Comparison of ENCODE assay signal across 9 mouse cellular contexts in genomic region chr11:57434153-57434552, GRCm38 (mm10).
DNase-seq lines count a peak whose midpoint lies in the region; ATAC-seq and TF ChIP-seq lines count a peak whose summit lies in the region.
"Had no signal": no experiment of that assay in that cellular context is flagged by ENCODE, and none has a peak within 500 bp of the region (broad histone marks: within the 10 kb centered on the region; RNA-seq: fewer than 3 reads in every experiment).

No protein-coding gene starts in this region.

- no peaks in the 10 kb centered on the region for H3K4me1 ChIP-seq in hindbrain, embryonic 14.5 days (replicated peaks; ENCODE audit: control insufficient read depth, insufficient read depth, low read length)
- no peaks in the 10 kb centered on the region for H3K4me1 ChIP-seq in hindbrain, embryonic 12.5 days
- no peaks in the 10 kb centered on the region for H3K4me1 ChIP-seq in MEL (ENCODE audit: control insufficient read depth in 1 of 2, insufficient read depth in 2 of 2, low read length in 2 of 2)
- no peaks in the 10 kb centered on the region for H3K4me1 ChIP-seq in lung, postnatal 0 days (ENCODE audit: insufficient read depth, low read depth, low read length)

- H3K36me3 ChIP-seq in hindbrain, embryonic 14.5 days (replicated peaks; ENCODE audit: control insufficient read depth, insufficient read depth), result no peaks in the 10 kb centered on the region
- H3K36me3 ChIP-seq in hindbrain, embryonic 12.5 days, result no peaks in the 10 kb centered on the region
- H3K36me3 ChIP-seq in MEL (ENCODE audit: control insufficient read depth in 1 of 2, insufficient read depth in 2 of 2, low read length in 2 of 2), result no peaks in the 10 kb centered on the region
- H3K36me3 ChIP-seq in lung, postnatal 0 days (ENCODE audit: insufficient read depth, low read length), result no peaks in the 10 kb centered on the region

- TF ChIP-seq EP300 in MEL (IDR thresholded peaks at IDR 0.05; ENCODE audit: low read depth in 1 of 2, low read length in 2 of 2), result no peak
- no peak for TF ChIP-seq EP300 in lung, postnatal 0 days (IDR thresholded peaks at IDR 0.05)

- peak; percentile 62 for DNase-seq in hindbrain, embryonic 14.5 days (ENCODE audit: low spot score)
- peak; percentile 74 for DNase-seq in MEL (ENCODE audit: low read depth, low spot score)
- peak; percentile 38 for DNase-seq in lung, postnatal 0 days (ENCODE audit: low spot score)
- no peak for DNase-seq in thymus, postnatal 10 days (ENCODE audit: low spot score in 2 of 2)
- DNase-seq in left cerebral cortex, adult 8-10 months (ENCODE audit: low spot score in 2 of 2), result no peak
- no peak for DNase-seq in layer of hippocampus, adult 11-12 months (ENCODE audit: low spot score)

- H3K27ac ChIP-seq in hindbrain, embryonic 14.5 days, result no peak overlapping the region
- H3K27ac ChIP-seq in hindbrain, embryonic 12.5 days, result no peak overlapping the region
- H3K27ac ChIP-seq in MEL (ENCODE audit: control insufficient read depth, low read depth, low read length), result no peak overlapping the region
- H3K27ac ChIP-seq in lung, postnatal 0 days (ENCODE audit: low read length), result no peak overlapping the region

- no peaks in the 10 kb centered on the region for H3K27me3 ChIP-seq in hindbrain, embryonic 14.5 days (ENCODE audit: control insufficient read depth, insufficient read depth, low read length)
- H3K27me3 ChIP-seq in hindbrain, embryonic 12.5 days, result no peaks in the 10 kb centered on the region
- H3K27me3 ChIP-seq in MEL (ENCODE audit: control insufficient read depth in 1 of 2, insufficient read depth in 2 of 2, low read length in 2 of 2), result no peaks in the 10 kb centered on the region
- no peaks in the 10 kb centered on the region for H3K27me3 ChIP-seq in lung, postnatal 0 days (replicated peaks; ENCODE audit: insufficient read depth, low read length)

- no peak for ATAC-seq in hindbrain, embryonic 14.5 days (ENCODE audit: low FRiP score)
- ATAC-seq in hindbrain, embryonic 12.5 days (ENCODE audit: low FRiP score), result no peak
- ATAC-seq in common myeloid progenitor, adult 5-6 weeks (replicated peaks; ENCODE audit: low read depth, poor library complexity, severe bottlenecking), result peak; percentile 78
- no peak for ATAC-seq in lung, postnatal 0 days
- ATAC-seq: inflammation-experienced regulatory T-cells, adult 6 months had no signal

- no peak for TF ChIP-seq RAD21 in MEL (IDR thresholded peaks at IDR 0.05; ENCODE audit: low read depth, low read length)

- no peak overlapping the region for H3K4me3 ChIP-seq in hindbrain, embryonic 14.5 days (replicated peaks; ENCODE audit: low read length)
- H3K4me3 ChIP-seq in hindbrain, embryonic 12.5 days, result no peak overlapping the region
- H3K4me3 ChIP-seq in MEL (ENCODE audit: control insufficient read depth in 1 of 2, insufficient read depth in 1 of 2, low read depth in 2 of 2, low read length in 2 of 2), result no peak overlapping the region
- no peak overlapping the region for H3K4me3 ChIP-seq in lung, postnatal 0 days (ENCODE audit: low read depth, low read length)

- H3K79me2 ChIP-seq in MEL (ENCODE audit: control insufficient read depth, insufficient read depth, low read length, poor library complexity), result no peaks in the 10 kb centered on the region

- no peaks in the 10 kb centered on the region for H3K9me3 ChIP-seq in hindbrain, embryonic 14.5 days (ENCODE audit: control insufficient read depth, low read length)
- no peaks in the 10 kb centered on the region for H3K9me3 ChIP-seq in hindbrain, embryonic 12.5 days (replicated peaks)
- no peaks in the 10 kb centered on the region for H3K9me3 ChIP-seq in MEL (replicated peaks; ENCODE audit: insufficient read depth, low read length)
- H3K9me3 ChIP-seq in lung, postnatal 0 days (ENCODE audit: low read length), result no peaks in the 10 kb centered on the region

- no peak overlapping the region for H3K9ac ChIP-seq in hindbrain, embryonic 14.5 days
- no peak overlapping the region for H3K9ac ChIP-seq in hindbrain, embryonic 12.5 days
- no peak overlapping the region for H3K9ac ChIP-seq in MEL (ENCODE audit: control insufficient read depth, low read depth, low read length, poor library complexity, severe bottlenecking)
- H3K9ac ChIP-seq in lung, postnatal 0 days (replicated peaks; ENCODE audit: low read depth), result no peak overlapping the region

- H3K4me2 ChIP-seq in hindbrain, embryonic 14.5 days (replicated peaks), result no peak overlapping the region
- H3K4me2 ChIP-seq in hindbrain, embryonic 12.5 days (replicated peaks), result no peak overlapping the region
- no peak overlapping the region for H3K4me2 ChIP-seq in lung, postnatal 0 days (replicated peaks; ENCODE audit: low read depth, low read length)

- 15% methylated on average over 1 of the region's 1 CpGs for WGBS in hindbrain, embryonic 14.5 days
- WGBS in hindbrain, embryonic 12.5 days, result 24% methylated on average over 1 of the region's 1 CpGs
- WGBS in lung, postnatal 0 days, result 0% methylated on average over 1 of the region's 1 CpGs

- TF ChIP-seq POLR2A in MEL (IDR thresholded peaks at IDR 0.05; ENCODE audit: control insufficient read depth in 1 of 2, insufficient read depth in 1 of 2, low read depth in 1 of 2, low read length in 2 of 2, poor library complexity in 1 of 2), result no peak

- TF ChIP-seq CTCF in MEL (IDR thresholded peaks at IDR 0.05 in 2 of 3, conservative IDR thresholded peaks at IDR 0.05 in 1 of 3; ENCODE audit: control insufficient read depth in 1 of 3, insufficient read depth in 1 of 3, low read depth in 2 of 3, low read length in 3 of 3, poor library complexity in 1 of 3, severe bottlenecking in 1 of 3), result no peak
- TF ChIP-seq CTCF in lung, postnatal 0 days (IDR thresholded peaks at IDR 0.05), result no peak

TF ChIP-seq in MEL, 35 proteins besides CTCF, POLR2A, EP300 and RAD21:
- TF ChIP-seq SIN3A (IDR thresholded peaks at IDR 0.05; ENCODE audit: low read length), result peak; percentile 52; the same call in 1 of the 2 replicates
- TF ChIP-seq GABPA (IDR thresholded peaks at IDR 0.05; ENCODE audit: low read depth, low read length), result no peak
- TF ChIP-seq ELF1 (IDR thresholded peaks at IDR 0.05; ENCODE audit: low read depth, low read length), result peak; percentile 16; the same call in 1 of the 2 replicates
- peak; percentile 10; the same call in 1 of the 2 replicates for TF ChIP-seq RCOR1 (IDR thresholded peaks at IDR 0.05; ENCODE audit: low read depth, low read length)

Comparison
In these comparisons a context has a peak if more than half of its experiments do, and no peak if none do; other contexts are left out.
1. DNase-seq: peak in hindbrain, embryonic 14.5 days (single experiment), MEL (single experiment) and lung, postnatal 0 days (single experiment); none in thymus, postnatal 10 days (0 of 2), left cerebral cortex, adult 8-10 months (0 of 2) and layer of hippocampus, adult 11-12 months (single experiment).